10 mouse cellular contexts compared by ENCODE assay signal in genomic region chr10:21789847-21790530, GRCm38 (mm10).
DNase-seq lines count a peak whose midpoint lies in the region; ATAC-seq lines count a peak whose summit lies in the region.
"Had no signal": no experiment of that assay in that cellular context is flagged by ENCODE, and none has a peak within 500 bp of the region (broad histone marks: within the 10 kb centered on the region; RNA-seq: fewer than 3 reads in every experiment).

No protein-coding gene starts in this region.

- no peaks in the 10 kb centered on the region for H3K9me3 ChIP-seq in kidney, embryonic 16.5 days (ENCODE audit: low read length)
- H3K9me3 ChIP-seq: heart, embryonic 15.5 days had no signal

- peak overlapping the region; percentile 41 for H3K4me2 ChIP-seq in kidney, embryonic 16.5 days (replicated peaks; ENCODE audit: low read depth, low read length)
- H3K4me2 ChIP-seq: heart, embryonic 15.5 days had no signal

- H3K4me3 ChIP-seq in kidney, embryonic 16.5 days (ENCODE audit: low read length) = 0 out of 2 replicates have a peak overlapping the region, but pooled peaks have one; percentile 1
- H3K4me3 ChIP-seq: heart, embryonic 15.5 days had no signal

- H3K36me3 ChIP-seq in kidney, embryonic 16.5 days (ENCODE audit: insufficient read depth, low read length) = no peaks in the 10 kb centered on the region
- H3K36me3 ChIP-seq: heart, embryonic 15.5 days had no signal

- H3K27me3 ChIP-seq in kidney, embryonic 16.5 days (ENCODE audit: insufficient read depth, low read length) = no peaks in the 10 kb centered on the region
- H3K27me3 ChIP-seq: heart, embryonic 15.5 days had no signal

- DNase-seq in frontal cortex, adult 2 months (ENCODE audit: extremely low spot score in 1 of 2, low spot score in 1 of 2) = no peak
- DNase-seq in 3T3-L1 (ENCODE audit: low read depth, low spot score) = peak; percentile 91
- peak; percentile 24 for DNase-seq in brain, adult 2 months (ENCODE audit: low read depth, low spot score)
- DNase-seq in right cerebral cortex, adult 18-20 months = no peak
- DNase-seq in left cerebral cortex, adult 11 months (ENCODE audit: low spot score) = no peak
- DNase-seq: right cerebral cortex, postnatal 25 days had no signal

- H3K9ac ChIP-seq in kidney, embryonic 16.5 days (replicated peaks; ENCODE audit: low read length) = no peak overlapping the region; the same call in 1 of the 2 replicates
- H3K9ac ChIP-seq: heart, embryonic 15.5 days had no signal

- peaks cover 11% of the 10 kb centered on the region for H3K4me1 ChIP-seq in kidney, embryonic 16.5 days (ENCODE audit: insufficient read depth, low read length)
- H3K4me1 ChIP-seq: heart, embryonic 15.5 days had no signal

- 0 out of 2 replicates have a peak, but pooled peaks have one; percentile 8 for ATAC-seq in frontal cortex, adult (ENCODE audit: low TSS enrichment)
- peak; percentile 75 for ATAC-seq in kidney, embryonic 16.5 days (ENCODE audit: low FRiP score, low TSS enrichment)
- ATAC-seq in activated CD4-positive, CD25-positive, alpha-beta regulatory T cell, adult 4 months = no peak

- 21% methylated on average over 17 of the region's 17 CpGs for WGBS in kidney, embryonic 16.5 days

- no peak overlapping the region for H3K27ac ChIP-seq in kidney, embryonic 16.5 days (ENCODE audit: low read length)
- H3K27ac ChIP-seq: heart, embryonic 15.5 days had no signal

Comparison
In these comparisons a context has a peak if more than half of its experiments do, and no peak if none do; other contexts are left out.
1. DNase-seq: peak in 3T3-L1 (single experiment) and brain, adult 2 months (single experiment); none in frontal cortex, adult 2 months (0 of 2), right cerebral cortex, adult 18-20 months (single experiment) and left cerebral cortex, adult 11 months (single experiment).